Mouse (Mus musculus): Measurements from ENCODE around the gene Ube2v1.

Gene Ube2v1

GRCm38 (mm10) chr2:167593551-167594250 lies 38.2 kb downstream of the Ube2v1 start:
- DNase-seq (ENCODE audit: low read depth): no peak

GRCm38 (mm10) chr2:167588774-167589577 lies 42.9 kb downstream of the Ube2v1 start:
- DNase-seq (ENCODE audit: low read depth): peak; percentile 93

GRCm38 (mm10) chr2:167586976-167587375 lies 44.9 kb downstream of the Ube2v1 start:
- peak; percentile 27 for DNase-seq (ENCODE audit: low read depth)

GRCm38 (mm10) chr2:167586041-167586440 lies 45.9 kb downstream of the Ube2v1 start:
- no peak for DNase-seq (ENCODE audit: low read depth)

DNA sequence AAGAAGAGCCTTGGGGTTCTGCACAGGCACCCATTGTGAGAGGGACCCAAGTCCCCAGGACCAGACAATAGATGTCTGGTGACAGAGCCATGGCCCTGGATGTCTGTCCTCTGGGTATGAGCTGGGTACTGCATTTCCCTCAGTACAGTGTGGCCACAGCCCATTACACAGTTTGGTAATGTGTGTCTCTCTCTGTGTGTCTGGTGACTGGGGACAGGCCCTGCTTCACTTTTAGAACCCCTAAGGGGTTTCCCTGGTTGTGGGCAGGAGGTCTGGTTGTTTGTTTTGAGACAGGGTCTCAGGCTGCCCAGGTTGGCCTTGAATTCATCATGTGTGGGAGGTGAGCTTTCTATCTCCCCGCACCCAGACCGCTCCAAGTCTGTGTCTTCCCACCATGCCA lies 46.6 kb downstream of the Ube2v1 start:
- no peak for DNase-seq (ENCODE audit: low read depth)

DNA sequence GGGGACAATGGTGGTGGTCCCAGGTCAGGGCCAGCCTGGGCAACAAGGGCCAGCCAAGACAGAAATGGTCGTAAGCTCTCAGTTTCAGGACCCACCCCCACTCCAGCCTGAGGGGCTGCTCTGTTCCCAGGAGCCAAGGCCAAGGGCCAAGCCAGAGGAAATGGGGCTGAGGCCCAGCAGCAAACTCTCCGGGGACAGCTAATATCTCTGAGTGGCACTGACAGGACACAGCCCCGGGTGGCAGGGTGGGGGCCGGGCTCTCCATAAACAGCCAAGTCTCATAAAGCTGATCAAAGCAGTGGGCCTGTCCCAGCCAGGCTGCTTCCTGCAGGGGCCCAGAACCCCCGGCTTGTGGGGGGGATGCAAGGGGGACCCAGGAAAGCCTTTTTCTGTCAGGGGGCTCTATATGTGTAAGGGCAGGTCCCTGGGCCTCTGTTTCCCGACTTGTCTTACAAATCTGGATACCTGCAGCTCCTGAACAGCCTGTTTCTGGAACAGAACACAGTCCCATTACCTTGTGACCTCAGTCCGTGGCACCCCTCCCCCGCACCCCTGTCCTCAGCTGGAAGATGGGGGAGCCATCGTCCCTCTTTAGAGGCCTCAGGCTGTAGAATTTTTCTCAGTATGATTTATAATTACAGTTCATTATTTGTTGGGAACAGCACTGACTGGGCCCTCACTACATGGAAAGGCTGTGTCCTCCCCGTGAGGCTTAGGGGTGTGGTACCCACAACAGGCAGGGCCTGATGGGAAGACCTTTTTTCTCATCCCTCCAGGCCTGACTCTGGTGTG lies 48.5 kb downstream of the Ube2v1 start:
- no peak for DNase-seq (ENCODE audit: low read depth)

DNA sequence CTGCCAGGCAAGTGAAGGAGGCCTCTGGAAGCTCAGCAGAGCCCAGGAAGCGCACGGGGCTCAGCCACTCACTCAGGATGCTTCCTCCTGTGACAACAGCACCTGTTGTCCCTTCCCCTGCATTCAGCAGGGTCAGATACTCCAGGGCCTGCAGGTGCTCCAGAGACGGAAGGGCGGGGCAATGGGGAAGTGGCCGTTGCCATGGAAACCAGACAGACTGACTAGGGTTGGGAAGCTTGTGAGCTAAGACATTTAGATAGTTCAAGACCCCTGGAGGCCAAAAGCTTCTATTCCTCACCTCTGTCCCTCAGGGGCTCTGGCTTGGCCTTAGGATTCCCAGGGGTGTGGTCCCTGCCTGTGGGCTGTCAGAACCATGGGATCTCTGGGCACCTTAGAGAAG lies 53.4 kb downstream of the Ube2v1 start:
- peak; percentile 17 for DNase-seq (ENCODE audit: low read depth)

GRCm38 (mm10) chr2:167577186-167577785 lies 54.6 kb downstream of the Ube2v1 start:
- no peak for DNase-seq (ENCODE audit: low read depth)

DNA sequence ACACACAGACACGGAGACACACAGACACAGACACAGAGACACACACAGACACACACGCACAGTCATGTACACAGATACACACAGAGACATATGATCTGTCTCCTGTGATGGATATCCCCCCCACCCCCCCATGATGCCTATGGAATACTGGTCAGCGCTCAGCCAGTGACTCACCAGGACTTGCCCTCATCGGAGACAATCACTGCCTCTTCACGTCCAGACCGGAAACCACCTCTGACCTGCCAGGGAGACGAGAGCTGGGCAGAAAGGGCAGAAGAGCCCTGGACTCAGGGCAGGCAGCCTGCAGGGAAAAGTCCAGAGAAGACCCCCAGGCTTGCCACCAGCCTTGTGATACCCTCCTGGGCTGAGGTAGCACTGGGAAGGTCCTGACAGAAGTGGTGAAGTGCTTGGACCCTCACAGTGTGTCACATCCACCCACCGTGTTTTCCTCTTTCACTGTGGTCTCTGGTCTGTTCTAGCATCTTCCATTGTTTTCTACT lies 55.7 kb downstream of the Ube2v1 start:
- DNase-seq (ENCODE audit: low read depth): no peak

DNA sequence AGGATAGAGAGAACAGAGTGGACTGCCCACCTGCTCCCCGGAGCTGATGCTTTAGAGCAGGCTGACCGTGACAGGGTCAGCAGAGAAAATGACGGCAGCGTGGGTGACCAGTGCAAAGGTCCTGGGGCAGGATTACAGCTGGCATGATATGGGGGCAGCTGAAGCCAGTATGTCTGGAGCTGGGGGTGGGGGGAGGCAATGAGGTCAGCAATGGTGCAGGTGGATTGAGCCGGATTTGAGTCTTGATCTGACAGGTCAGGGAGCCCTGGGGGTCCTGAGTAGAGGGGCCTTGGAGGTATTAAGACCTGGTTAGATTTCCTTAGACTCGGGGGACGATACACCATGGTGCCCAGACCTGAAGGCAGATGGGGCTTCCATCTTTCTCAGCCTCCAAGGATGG lies 56.3 kb downstream of the Ube2v1 start:
- no peak for DNase-seq (ENCODE audit: low read depth)

DNA sequence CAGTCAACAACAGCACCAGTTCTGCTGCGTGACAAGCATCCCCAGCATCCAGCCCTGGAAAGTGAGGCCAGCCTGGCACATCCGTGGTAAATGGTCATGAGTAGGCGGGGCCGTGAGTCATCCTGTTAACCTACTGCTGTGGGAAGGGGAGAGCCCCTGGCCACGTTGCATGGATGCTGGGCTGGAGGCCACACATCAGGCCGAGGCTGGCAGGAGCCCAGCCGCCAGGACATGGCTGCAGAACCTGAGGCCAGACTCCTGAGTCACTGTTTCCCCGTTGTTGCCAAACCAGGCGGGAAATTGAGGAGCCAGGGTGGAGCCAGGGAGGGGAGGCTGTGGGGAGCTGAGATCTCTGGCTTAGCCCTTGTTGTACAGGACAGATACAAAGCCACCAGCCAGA lies 57.1 kb downstream of the Ube2v1 start:
- DNase-seq (ENCODE audit: low read depth): peak; percentile 72

DNA sequence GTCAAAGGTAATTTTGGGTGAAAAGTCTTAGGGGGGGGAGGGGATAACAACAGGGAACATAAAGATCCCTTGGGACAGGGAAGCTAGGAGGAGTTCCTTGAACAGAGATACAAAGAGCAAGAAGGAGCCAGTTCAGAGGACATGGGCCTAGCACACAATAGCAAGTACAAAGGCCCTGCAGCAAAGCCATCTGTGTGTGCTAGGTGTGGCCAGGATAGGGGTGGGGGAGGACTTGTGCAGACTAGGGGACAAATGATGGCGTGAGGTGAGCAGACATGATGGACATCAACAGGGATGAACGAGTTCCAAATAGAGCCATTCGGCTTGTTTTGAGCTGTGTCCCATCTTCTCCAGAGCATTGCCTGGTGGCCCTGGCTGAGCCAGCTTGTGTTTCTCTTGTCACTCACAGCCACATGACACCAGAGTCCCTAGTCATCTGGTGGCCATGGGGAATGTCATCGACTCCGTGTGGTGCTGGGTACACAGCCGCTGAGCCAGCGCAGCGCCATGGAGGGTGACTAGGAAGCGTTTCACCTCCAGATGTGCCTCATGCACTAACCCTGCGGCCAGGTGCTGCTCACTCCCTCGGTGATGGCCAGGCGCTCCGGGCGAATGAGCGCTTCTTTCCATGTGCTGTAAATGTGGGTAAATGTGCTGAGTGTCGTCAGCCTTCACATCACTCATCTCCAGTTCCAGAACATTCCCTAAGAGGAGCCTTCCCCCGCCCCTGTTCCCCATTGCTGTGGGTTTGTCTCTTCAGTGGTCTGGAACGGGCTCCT lies 60.3 kb downstream of the Ube2v1 start:
- DNase-seq (ENCODE audit: low read depth): no peak

DNA sequence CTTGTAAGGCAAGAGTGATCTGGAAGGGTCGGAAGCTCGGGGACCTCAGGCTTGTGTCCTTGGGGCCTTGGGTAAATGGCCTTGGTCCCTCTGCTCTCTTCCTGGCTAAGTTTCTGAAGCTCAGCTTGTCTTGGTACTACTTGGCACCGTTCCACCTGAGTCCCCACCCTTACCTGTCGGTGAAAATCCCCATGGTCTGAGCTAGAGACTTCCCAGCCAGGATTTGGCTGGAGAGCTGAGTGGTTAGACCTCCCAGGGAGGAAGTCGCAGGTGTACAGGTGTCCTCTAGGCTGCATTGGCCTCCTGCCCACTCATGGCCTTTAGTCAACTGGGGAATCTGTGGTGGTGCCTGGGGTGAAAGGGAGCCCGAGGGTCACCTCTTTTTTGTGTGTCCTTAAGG lies 61.1 kb downstream of the Ube2v1 start:
- no peak for DNase-seq (ENCODE audit: low read depth)

- peak; percentile 35 for DNase-seq (ENCODE audit: low read depth)
Measured at GRCm38 (mm10) chr2:167569934-167570651, 61.8 kb downstream of the Ube2v1 start.

GRCm38 (mm10) chr2:167568112-167568511 lies 63.8 kb downstream of the Ube2v1 start:
- DNase-seq (ENCODE audit: low read depth): no peak

GRCm38 (mm10) chr2:167565682-167566081 lies 66.2 kb downstream of the Ube2v1 start:
- no peak for DNase-seq (ENCODE audit: low read depth)

GRCm38 (mm10) chr2:167565312-167565656 lies 66.6 kb downstream of the Ube2v1 start:
- DNase-seq (ENCODE audit: low read depth): no peak

GRCm38 (mm10) chr2:167564551-167565311 lies 67.2 kb downstream of the Ube2v1 start:
- DNase-seq (ENCODE audit: low read depth): no peak

DNA sequence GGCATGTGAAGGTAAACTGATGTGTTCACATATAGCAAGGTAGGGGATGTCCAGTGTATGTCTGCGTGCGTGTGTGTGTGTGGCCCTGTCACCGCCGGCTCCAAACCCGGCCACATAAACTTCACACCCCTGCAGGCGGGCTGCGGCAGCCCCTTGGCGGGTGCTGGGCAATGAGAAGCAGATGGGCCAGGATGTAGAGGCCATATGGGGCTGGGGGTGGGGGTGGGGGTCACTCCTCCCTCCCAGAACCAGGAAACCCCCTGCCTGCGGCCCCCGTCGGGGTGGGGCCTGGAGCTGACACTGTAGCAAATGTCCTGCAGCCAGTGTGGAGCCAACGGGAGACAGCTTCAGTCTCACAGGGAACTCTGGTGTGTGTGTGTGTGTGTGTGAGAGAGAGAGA lies 68.2 kb downstream of the Ube2v1 start:
- DNase-seq (ENCODE audit: low read depth): no peak

- DNase-seq (ENCODE audit: low read depth): no peak
Measured at GRCm38 (mm10) chr2:167563035-167563434, 68.9 kb downstream of the Ube2v1 start.
